Mouse (Mus musculus) left cerebral cortex, postnatal 14 days (tissue): ENCODE data around the gene Chst3. TPM values are rescaled to one million over a fixed set of nuclear protein-coding genes. Genes with fewer than 3 reads are reported as not detected.
"Not testable (repeated sequence)": the region's sequence is repeated elsewhere in the genome, so short reads cannot be mapped to it uniquely, and the experiment has no call there.

Experiments
- DNase-seq, 2 experiments: peaks; one replicate each; pipeline ENCODE4 v3.0.0; 2021 to 2022; ENCODE audit warnings: low spot score in 2 of 2, mixed read lengths in 1 of 2
- intact Hi-C: fragments of 180-260 bp; cut with DNase I; formaldehyde crosslinking; loops from one replicate; pipeline ENCODE4 v1.15.1; 2025
- total RNA-seq, 2 experiments: library from RNA; stranded (reverse); gene quantifications; 2 replicates each; pipeline ENCODE4 v1.2.3; 2021

The Chst3 gene
- total RNA-seq, 2 experiments from 2014 or later = 2.2 to 2.6 TPM

GRCm38 (mm10) chr10:60207166-60207705 is 11.8 kb downstream of the Chst3 start:
- intact Hi-C loops = no loop called here
- no peak for DNase-seq

GRCm38 (mm10) chr10:60205601-60206241 is 13.3 kb downstream of the Chst3 start:
- DNase-seq = no peak
- intact Hi-C loops = no loop called here

- peak in 1 of 2 experiments; percentile 64 for DNase-seq
- intact Hi-C loops = no loop called here
Observed at GRCm38 (mm10) chr10:60202785-60203184, 16.3 kb downstream of the Chst3 start.

DNA sequence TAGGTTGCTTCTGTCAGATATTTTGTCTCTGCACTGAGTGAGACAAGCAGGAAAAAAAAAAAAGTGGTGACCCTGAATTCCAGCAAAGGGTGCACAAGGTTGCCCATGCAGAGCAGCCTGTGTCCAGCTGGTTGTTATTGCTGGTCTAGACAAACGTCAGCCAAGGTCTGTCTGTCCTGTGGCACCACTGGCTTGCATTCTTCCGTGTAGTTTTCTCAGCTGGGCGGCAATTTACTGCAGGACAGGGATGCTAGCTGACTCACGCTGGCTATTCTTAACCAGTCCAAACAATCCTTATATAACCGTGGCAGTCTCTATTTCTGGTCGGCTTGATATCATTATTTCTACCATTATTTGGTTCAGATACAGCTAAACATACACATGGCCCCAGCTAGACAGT is 18.1 kb downstream of the Chst3 start:
- intact Hi-C loops = no loop called here
- no peak for DNase-seq

DNA sequence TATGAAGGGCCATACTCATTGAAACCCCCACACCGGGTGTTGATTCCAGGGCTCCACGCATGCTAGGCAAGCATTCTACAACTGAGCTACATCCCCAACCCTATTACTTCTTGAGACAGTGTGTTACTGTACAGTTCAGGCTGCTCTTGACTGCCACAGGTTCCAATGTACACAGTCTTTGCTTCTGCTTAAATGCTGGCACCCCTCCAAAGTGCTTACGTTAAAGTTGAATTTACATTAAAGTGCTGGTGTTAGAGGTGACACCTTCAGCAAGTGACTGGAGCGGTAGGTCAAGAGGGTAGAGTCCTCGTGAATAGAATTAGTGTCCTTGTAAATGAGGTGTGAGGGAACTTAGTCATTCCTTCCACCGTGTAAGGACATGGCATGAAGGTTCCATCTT is 19.7 kb downstream of the Chst3 start:
- DNase-seq = no peak
- intact Hi-C loops = no loop called here

DNA sequence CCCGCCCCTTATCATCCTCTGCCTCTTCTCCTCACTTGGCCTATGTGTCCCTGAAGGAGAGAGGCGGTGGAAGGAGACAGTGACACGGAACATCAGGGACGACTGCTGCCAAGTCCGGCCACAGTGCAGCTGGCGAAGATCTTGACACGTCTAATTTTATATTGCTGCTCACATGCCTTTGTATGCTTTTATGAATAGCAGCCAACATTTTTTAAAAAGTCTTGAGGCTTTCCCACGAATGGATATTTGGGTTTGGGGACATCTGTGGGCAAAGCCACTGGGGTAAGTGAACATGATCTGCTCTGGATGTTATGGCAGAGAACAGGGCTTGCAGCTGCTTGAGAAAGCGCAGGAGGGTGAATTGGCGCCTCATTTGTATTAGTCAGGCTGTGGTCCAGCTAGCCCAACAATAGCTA is 21.6 kb downstream of the Chst3 start:
- DNase-seq = no peak
- intact Hi-C loops = no loop called here

- DNase-seq = no peak
- intact Hi-C loops = no loop called here
Observed at GRCm38 (mm10) chr10:60196971-60197370, 22.1 kb downstream of the Chst3 start.

- intact Hi-C loops = no loop called here
Observed at GRCm38 (mm10) chr10:60195087-60195486, 24.0 kb downstream of the Chst3 start.

DNA sequence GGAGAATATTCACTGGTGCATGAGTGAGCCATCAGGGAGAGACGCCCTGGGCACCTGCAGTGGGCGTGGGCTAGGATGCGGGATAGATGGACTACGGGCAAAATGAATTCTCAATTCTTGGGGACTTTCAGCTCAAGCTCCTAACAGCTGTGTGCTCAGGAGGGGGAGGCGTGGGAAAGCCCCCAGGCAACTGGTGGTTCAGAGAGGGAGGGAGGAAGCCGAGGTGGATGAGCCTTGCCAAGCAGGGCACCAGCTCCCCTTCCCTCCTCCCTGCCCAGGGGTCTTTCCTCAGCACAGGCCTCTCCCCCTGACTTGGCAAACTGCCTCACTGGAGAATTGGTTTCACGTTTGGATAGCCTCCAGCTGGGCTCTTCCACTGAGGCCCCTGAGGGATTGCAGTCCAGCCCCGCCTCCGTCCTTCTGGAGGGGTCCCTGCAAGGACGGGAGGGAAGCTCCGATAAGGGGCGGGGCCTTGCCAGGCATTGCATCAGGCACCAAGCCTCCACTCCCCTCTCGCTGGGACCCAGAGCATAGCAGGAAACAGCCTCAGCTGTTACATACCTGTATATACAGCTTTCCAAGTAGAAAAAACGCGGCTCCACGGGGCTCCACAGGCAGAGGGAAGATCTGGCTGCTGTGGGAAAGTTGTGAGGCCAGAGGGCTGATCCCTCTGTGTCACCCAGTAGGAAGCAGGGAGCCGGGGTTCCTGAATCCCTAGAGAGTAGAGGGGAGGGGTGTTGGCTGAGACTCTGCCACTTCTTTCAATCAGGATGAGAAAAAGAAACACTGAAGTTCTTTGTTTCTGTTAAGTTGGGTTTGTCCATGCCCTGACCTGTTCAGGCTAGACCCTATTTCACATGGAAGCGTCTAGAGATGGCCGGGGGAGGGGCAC is 25.3 kb downstream of the Chst3 start:
- DNase-seq = peak in 1 of 2 experiments; percentile 39
- intact Hi-C loops = loop anchor here (5.0 kb wide), 1 partner anchor 41 kb away; no protein-coding TSS in a partner anchor

More at GRCm38 (mm10) chr10:60195087-60195486, 24.0 kb downstream of the Chst3 start:
- DNase-seq = peak; percentile 49 to 52

GRCm38 (mm10) chr10:60191796-60192195 is 27.3 kb downstream of the Chst3 start:
- DNase-seq = peak; percentile 87
- intact Hi-C loops = loop anchor here (2.0 to 5.0 kb wide), 2 partner anchors 39 to 47 kb away; no protein-coding TSS in a partner anchor

- intact Hi-C loops = loop anchor here (2.0 to 5.0 kb wide), 3 partner anchors 37 to 55 kb away; no protein-coding TSS in a partner anchor
- DNase-seq = no peak
Observed at GRCm38 (mm10) chr10:60189534-60190186, 29.4 kb downstream of the Chst3 start.

DNA sequence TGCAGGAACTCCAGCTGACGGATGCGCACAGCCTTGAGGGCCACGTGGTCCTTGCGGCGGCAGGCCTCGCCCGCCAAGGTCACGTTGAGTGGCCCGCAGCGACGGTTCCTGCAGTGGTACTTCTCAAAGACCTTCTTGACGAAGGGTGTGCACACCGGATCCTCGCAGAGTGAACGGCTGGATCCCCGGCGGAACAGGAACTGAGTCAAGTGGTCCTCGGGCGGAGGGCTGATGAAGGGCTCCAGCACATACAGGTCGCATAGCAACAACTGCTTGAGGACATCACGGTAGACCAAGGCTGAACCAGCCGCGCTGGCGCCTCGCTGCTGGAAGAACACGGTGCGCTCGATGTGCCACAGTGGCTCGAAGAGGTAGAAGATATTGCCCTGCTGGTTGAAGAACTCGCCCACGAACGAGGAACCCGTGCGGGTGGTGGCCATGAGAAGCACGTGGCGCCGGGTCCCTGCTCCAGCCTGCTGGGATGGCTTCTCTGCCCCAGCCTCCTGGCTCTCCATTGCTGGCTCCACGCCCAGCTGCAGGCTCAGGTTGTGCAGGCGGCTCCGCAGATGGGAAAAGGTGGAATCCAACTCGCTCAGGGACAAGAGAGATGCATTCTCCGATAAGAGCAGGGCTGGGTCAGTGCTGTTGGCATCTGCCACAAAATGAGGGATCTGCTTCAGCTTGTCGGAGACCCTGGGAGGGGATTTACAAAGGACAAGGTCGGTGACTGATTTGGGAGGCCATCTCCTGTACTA is 32.7 kb downstream of the Chst3 start:
- intact Hi-C loops = no loop called here
- no peak for DNase-seq

- intact Hi-C loops = no loop called here
- DNase-seq = no peak
Observed at GRCm38 (mm10) chr10:60185023-60185709, 33.9 kb downstream of the Chst3 start.

DNA sequence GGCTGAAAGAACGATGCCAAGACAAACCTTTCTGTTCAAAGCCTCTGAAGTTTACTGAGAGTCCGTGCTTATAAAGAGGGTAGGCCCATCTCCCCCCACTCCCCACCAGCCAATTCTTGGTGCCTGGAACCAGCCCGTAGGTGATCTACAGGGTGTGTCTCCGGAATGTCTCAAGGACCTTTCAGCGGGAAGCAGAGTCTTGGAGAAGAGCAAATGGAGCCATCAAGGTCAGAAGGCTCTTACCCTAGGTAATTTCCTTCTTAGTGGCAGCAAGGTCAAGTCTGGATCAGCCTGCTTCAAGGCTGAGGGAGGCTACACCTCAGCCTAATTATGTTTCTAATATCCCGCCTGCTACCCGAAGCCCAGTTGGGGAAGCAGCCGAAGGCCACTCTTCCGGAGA is 43.8 kb downstream of the Chst3 start:
- DNase-seq, intact Hi-C loops: not testable (repeated sequence)

- intact Hi-C loops = no loop called here
- DNase-seq = no peak
Observed at GRCm38 (mm10) chr10:60174506-60174905, 44.6 kb downstream of the Chst3 start.

- DNase-seq = peak; percentile 86 to 92
- intact Hi-C loops = no loop called here
Observed at GRCm38 (mm10) chr10:60173035-60173434, 46.0 kb downstream of the Chst3 start.

DNA sequence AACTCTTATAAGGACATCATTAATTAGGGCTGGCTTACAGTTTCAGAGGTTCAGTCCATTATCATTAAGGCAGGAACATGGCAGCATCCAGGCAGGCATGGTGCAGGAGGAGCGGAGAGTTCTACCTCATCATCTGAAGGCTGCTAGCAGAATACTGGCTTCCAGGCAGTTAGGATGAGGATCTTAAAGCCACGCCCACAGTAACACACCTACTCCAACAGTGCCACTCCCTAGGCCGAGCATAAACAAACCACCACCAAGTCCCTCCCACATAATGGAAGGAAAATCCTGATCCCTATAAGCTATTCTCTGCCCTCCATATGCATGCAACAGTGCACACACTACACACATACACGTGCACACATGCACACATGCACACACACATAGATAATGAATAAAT is 46.8 kb downstream of the Chst3 start:
- DNase-seq = no peak
- intact Hi-C loops = no loop called here

DNA sequence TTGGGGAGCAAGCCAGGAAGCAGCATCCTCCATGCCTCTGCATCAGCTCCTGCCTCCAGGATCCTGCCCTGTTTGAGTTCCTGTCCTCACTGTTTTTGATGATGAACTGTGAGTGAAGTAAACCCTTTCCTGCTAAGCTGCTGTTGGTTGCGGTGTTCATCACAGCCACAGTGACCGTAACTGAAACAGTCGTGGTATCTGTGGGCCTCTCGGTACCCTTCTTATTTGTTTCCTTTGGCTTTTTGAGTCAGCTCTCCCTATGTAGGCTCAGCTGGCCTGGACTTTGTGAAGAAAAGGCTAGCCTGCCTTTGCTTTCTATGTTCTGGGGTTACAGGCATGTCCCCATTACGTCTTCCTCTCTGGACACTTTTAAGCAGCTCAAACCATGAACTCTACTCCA is 47.7 kb downstream of the Chst3 start:
- intact Hi-C loops = no loop called here

More for the DNA sequence above, 47.7 kb downstream of the Chst3 start:
- no peak for DNase-seq
